Mouse (Mus musculus): ENCODE measurements around the gene Tsn.

Gene Tsn

DNA sequence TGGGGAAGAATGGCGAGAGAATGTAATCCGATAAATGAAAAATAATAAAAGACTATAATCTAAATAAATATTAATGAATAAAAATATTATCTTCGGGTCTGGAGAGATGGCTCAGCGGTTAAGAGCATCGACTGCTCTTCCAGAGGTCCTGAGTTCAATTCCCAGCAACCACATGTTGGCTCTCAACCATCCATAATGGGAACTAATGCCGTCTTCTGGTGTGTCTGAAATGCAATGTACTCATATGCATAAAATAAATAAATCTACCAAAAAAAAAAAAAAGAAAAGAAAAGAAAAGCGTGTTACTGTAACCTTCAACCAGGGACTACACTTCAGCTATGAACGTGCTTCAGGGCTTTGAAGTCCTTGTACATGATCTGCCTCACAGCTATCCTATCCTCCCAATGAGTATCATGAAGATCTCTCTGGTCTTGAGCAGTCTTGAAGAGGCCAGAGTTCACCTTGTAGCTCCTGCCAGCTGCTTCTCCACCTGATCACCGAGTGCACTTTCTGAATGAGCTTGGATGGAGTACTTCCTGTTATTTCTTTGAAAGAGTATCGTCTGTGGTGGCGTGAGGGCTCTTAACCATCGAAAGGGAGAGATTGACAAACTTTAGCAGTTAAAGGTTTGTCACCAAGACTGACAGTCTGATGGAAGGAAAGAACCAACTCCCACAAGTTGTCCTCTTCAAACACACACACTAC is at the start of gene Tsn:
Gene Tsn (minus strand): TSS at position 118 of the 705 bp plus-strand sequence.
- no peak for DNase-seq (ENCODE audit: extremely low spot score, low read depth, low spot score)

DNA sequence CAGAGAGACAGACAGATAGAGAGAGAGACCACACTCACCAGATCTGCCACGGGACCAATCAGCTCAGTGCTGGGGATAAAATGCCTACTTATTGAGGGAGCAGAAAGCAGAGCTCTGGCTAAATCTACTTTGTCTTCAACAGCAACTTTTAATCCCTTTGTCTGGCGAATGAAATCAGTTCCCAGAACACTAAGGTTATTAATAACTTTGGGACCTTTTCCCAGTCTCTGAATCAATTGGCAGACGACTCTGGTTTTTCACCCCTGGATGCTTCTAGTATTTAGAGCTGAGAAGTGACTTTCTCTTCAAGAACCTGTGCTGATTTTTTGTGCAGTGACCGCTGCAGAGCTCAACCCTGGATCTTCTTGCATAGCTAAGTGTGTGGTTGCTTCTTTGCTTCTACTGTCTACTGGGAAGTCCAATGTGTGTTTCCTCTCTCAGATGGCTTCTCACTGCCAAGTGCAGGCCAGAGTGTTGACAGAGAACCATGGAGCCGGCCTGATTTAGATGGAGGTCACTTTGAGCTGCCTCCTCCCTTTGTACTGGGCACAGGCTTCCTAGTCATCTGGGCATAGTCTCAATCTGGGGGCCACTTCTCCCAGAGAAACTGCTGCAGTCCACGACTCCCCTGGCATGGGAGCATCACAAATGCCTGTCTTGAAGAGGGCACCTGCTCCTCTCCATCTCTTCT is 47.7 kb upstream of the Tsn start:
- DNase-seq (ENCODE audit: extremely low spot score, low read depth, low spot score) = no peak

DNA sequence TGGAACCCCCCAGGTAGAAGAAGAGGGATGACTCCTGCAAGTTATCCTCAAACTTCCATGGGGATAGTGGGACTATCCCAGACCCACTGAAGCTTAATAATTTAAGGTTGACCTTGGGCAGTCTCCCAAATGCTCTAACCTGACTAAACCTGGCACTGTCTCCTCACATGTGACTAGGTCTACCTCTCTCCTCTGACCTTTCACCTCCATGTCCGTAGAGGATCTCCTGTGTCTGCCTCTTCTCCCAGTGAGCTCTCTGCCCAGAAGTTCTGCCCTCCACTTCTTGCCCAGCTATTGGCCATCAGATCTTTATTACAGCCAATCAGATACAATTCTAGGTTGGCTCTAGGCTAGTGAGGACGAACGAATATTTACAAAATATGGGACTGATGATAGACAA is 38.4 kb upstream of the Tsn start:
- DNase-seq (ENCODE audit: extremely low spot score, low read depth, low spot score) = no peak

- no peak for DNase-seq (ENCODE audit: extremely low spot score, low read depth, low spot score)
These were observed 32.3 kb upstream of the Tsn start for GRCm38 (mm10) chr1:118343649-118344435.

GRCm38 (mm10) chr1:118337921-118338320 is 26.4 kb upstream of the Tsn start:
- DNase-seq (ENCODE audit: extremely low spot score, low read depth, low spot score) = no peak

- DNase-seq (ENCODE audit: extremely low spot score, low read depth, low spot score) = no peak
These were observed 24.3 kb upstream of the Tsn start for GRCm38 (mm10) chr1:118335847-118336246.

- no peak for DNase-seq (ENCODE audit: extremely low spot score, low read depth, low spot score)
These were observed 23.5 kb upstream of the Tsn start for GRCm38 (mm10) chr1:118334749-118335713.

GRCm38 (mm10) chr1:118321661-118322201 is 10.2 kb upstream of the Tsn start, which contains the start of gene Nifk:
Gene Nifk, plus strand, starts transcription at chr1:118321839.
- peak; percentile 77 for DNase-seq (ENCODE audit: extremely low spot score, low read depth, low spot score)

GRCm38 (mm10) chr1:118320696-118321095 is 9.2 kb upstream of the Tsn start:
- no peak for DNase-seq (ENCODE audit: extremely low spot score, low read depth, low spot score)

DNA sequence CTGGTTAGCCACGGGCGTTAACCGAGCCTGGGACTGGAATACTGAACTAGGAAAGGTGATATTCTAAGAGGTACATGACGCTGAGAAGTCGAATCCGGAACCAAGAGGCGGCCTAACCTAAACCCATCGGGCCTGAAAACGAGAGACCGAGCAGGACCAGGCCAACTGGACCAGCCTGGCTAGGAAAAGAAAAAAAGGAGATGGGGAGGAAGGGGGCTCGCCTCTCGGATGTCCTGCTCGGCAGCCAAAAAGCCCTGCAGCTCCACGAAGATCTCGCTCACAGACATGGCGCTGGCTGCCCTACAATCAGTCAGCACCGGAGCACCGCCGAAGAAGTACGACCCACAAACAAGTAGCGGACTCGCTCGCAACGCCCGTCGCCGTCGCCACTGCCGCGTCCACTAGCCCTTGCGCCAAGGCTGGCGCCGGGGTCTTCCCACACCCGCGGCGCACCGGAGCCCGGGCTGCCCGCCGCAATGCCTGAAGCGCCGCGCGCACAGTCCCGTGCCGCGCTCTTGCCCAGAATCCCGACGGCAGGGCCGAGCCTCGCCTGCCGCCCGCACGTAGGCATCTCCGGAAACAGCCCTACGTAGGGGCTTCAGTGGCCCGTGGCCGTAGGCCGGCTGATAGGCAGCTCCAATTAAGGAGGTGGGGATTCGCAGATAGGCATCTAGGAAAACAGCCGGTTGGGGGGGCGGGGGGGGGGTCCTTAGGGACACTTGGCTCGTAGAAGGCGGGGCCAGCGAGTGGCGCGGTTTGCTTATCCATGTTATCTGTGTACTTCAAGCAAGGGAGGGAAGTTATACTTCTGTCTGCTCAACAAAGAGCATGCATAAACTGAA is 538 bp downstream of the Tsn start:
- DNase-seq (ENCODE audit: extremely low spot score, low read depth, low spot score) = peak; percentile 71

DNA sequence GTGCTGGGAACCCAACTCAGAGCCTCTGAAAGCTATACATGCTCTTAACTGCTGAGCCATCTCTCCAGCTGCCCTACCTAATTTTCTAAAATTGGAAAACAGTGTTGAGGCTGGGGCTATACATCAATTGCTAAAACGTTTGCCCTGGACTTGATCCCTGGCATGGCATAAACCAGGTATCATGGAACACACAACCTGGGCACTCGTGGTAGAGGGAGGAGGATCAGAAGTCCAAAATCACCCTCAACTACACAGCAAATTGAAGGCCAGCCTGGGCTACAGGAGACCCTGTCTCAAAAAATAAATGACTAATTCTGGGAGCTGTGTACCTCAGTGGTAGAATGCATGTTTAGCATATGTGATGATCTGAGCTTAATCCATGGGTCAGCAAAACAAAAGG is 13.8 kb downstream of the Tsn start:
- DNase-seq (ENCODE audit: extremely low spot score, low read depth, low spot score) = no peak

DNA sequence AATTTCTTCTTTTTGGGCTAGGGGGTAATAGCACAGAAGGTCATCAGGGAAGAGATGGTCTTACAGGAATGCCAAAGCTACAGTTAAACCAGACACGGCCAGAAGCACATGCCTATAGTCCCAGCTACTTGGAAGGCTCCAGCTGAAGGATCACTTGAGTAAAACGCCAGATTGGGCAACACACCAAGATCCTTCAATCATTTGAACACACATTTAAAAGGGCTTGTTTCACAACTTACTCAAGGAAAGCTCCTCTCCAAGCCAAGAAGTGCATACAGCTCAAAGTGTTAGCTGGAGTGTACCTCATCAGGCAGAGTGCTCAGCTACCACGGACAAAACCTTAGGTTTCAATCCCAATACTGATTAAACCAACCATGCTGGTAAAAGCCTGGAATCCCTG is 14.9 kb downstream of the Tsn start:
- no peak for DNase-seq (ENCODE audit: extremely low spot score, low read depth, low spot score)

- DNase-seq (ENCODE audit: extremely low spot score, low read depth, low spot score) = no peak
These were observed 16.7 kb downstream of the Tsn start for GRCm38 (mm10) chr1:118294826-118295225.

GRCm38 (mm10) chr1:118294192-118294591 is 17.3 kb downstream of the Tsn start:
- no peak for DNase-seq (ENCODE audit: extremely low spot score, low read depth, low spot score)

DNA sequence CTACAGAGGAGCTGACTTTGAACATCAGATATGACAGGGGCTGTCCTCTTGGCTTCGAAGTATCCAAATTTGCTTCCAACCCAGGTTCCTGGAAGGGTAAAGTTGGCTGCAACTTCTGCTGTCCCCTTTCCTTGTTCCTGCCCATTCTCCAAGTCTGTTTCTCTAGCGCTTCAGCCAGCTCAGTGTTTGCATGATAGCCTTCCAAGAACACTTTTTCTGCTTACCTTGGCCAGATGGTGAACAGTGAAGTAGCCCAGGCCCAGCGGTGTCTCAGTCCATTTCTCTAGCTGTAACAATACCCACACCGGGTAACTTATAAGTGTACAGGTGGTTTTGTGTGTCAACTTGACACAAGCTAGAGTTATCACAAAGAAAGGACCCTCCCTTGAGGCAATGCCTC is 19.2 kb downstream of the Tsn start:
- DNase-seq (ENCODE audit: extremely low spot score, low read depth, low spot score) = no peak

GRCm38 (mm10) chr1:118275139-118275538 is 36.4 kb downstream of the Tsn start:
- peak; percentile 14 for DNase-seq (ENCODE audit: extremely low spot score, low read depth, low spot score)

DNA sequence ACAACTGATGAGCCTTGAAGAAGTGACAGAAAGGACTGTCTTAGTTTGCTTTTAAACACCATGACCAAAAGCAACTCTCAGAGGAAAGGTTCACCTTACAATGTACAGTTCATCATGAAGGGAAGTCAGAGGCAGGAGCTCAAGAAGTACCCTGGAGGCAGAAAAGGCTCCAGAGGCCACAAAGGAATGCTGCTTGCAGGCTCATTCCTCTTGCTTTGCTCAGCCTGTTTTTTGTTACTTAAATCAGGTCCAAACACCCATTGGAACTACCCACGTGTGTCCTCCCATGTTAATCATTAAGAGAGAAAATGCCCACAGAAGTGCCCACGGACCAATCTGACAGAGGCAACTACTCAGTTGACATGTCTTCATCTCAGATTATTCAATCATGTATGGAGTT is 59.6 kb downstream of the Tsn start:
- DNase-seq (ENCODE audit: extremely low spot score, low read depth, low spot score) = no peak
